Mouse (Mus musculus) embryonic facial prominence, embryonic 11.5 days (tissue): ENCODE data around the gene Il17rb. TPM values are rescaled to one million over a fixed set of nuclear protein-coding genes. Genes with fewer than 3 reads are reported as not detected.

Experiments used
- ATAC-seq: fragments of 200-750 bp; cut with Nextera tagmentation; replicated peaks from 2 replicates; pipeline ENCODE4 v1.8.0; 2017; ENCODE audit warnings: low read depth; ENCODE audit not compliant: insufficient number of reproducible peaks, low FRiP score, low TSS enrichment
- DNase-seq: peaks from one replicate; pipeline ENCODE4 v3.0.0-alpha.2; 2015; ENCODE audit warnings: low spot score
- H3K27ac ChIP-seq: fragments of 300-500 bp; sonication (generic); replicated peaks from 2 replicates; pipeline ENCODE4 v1.5.1; 2014; ENCODE audit warnings: mild to moderate bottlenecking, low read depth, low read length, control low read depth
- H3K27me3 ChIP-seq: fragments of 300-500 bp; sonication (generic); 2 replicates; pipeline ENCODE4 v1.6.1; 2014; ENCODE audit warnings: mild to moderate bottlenecking, low read length, moderate library complexity, mixed read lengths; ENCODE audit not compliant: control insufficient read depth, insufficient read depth
- H3K36me3 ChIP-seq: fragments of 300-500 bp; sonication (generic); replicated peaks from 2 replicates; pipeline ENCODE4 v1.6.1; 2014; ENCODE audit warnings: low read depth, mild to moderate bottlenecking, low read length, moderate library complexity, mixed read lengths; ENCODE audit not compliant: control insufficient read depth, insufficient read depth
- H3K4me1 ChIP-seq: fragments of 300-500 bp; sonication (generic); 2 replicates; pipeline ENCODE4 v1.6.1; 2014; ENCODE audit warnings: low read length, mixed read lengths; ENCODE audit not compliant: control insufficient read depth, insufficient read depth
- H3K4me2 ChIP-seq: fragments of 300-500 bp; sonication (generic); 2 replicates; pipeline ENCODE4 v1.6.1; 2014; ENCODE audit warnings: low read depth, mild to moderate bottlenecking, control low read depth, low read length, moderate library complexity
- H3K4me3 ChIP-seq: fragments of 300-500 bp; sonication (generic); 2 replicates; pipeline ENCODE4 v1.5.1; 2014; ENCODE audit warnings: low read depth, low read length, control low read depth
- H3K9ac ChIP-seq: fragments of 300-500 bp; sonication (generic); replicated peaks from 2 replicates; pipeline ENCODE4 v1.6.1; 2014; ENCODE audit warnings: mild to moderate bottlenecking, control low read depth, low read length
- H3K9me3 ChIP-seq: fragments of 300-500 bp; sonication (generic); replicated peaks from 2 replicates; pipeline ENCODE4 v1.6.1; 2016; ENCODE audit warnings: mild to moderate bottlenecking, low read length, inconsistent platforms, mixed read lengths; ENCODE audit not compliant: control insufficient read depth
- WGBS: fragments of 180-500 bp; shearing (Covaris S2); extraction: QIAGEN DNeasy Blood & Tissue Kit; methylation state at CpG from one replicate; pipeline ENCODE4 v1.1.7; 2014; 5-methylcytosine and 5-hydroxymethylcytosine counted together
- polyA plus RNA-seq: library from polyadenylated mRNA; unstranded; fragments of >200 nt; fragmentation: Nextera tagmentation; extraction: Ambion mirVana; gene quantifications from 2 replicates; pipeline ENCODE4 v1.2.1, GENCODE M21; 2014

Gene Il17rb
- polyA plus RNA-seq, 1 experiment from 2014 or later, result 1.1 TPM

DNA sequence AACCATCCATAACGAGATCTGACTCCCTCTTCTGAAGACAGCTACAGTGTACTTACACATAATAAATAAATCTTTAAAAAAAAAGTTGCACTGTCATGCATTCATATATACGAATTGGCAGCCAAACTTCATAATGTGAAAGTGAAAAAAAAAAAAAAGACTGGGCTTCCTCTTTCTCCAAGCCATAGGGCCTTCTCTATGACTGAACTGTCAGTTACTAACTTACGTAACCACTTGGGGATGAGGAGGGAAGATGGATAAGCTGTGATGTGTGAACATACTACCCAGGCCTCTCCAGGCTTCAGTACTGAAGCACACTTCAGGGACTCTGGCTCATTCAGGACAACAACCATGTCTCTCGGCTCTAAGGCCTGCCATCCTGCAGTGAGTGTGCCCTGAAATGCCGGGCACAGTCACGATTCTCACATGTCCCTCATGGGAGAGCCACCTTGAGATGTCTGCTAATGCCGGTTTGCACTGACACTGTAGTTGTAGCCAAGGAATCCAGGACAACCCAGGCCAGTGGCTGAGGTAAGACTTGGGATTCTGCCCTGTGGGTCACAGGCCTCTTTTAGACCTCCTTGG lies 34.8 kb upstream of the Il17rb start:
- no peak overlapping the region for H3K4me3 ChIP-seq
- no peak for DNase-seq
- no peak overlapping the region for H3K4me2 ChIP-seq
- no peak for ATAC-seq
- H3K36me3 ChIP-seq, result no peaks in the 10 kb centered on the region
- no peak overlapping the region for H3K9ac ChIP-seq
- 89% methylated on average over 7 of the region's 7 CpGs for WGBS
- H3K4me1 ChIP-seq, result no peaks in the 10 kb centered on the region
- H3K27ac ChIP-seq, result no peak overlapping the region
- H3K27me3 ChIP-seq, result no peaks in the 10 kb centered on the region
- H3K9me3 ChIP-seq, result no peaks in the 10 kb centered on the region

DNA sequence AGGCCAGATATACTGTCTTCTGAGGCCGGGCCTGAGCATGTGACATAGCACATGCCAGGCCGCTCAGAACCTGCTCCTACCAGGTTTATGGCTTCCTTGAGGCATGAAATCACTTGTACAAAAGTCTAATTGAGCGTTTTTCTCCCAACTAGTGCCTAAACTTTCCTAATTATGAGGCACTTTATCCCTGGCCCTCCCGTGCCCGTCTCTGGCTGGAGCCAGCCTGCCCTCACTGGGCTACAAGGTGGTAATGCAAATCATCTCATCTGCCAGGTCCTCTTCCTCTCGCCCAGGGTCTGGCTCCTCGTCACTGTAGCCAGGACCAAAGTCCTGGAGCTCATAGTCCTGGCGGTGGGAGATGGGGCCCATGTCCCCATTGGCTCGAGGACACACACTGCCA lies 33.1 kb upstream of the Il17rb start:
- 80% methylated on average over 9 of the region's 9 CpGs for WGBS
- ATAC-seq, result no peak
- no peaks in the 10 kb centered on the region for H3K36me3 ChIP-seq

DNA sequence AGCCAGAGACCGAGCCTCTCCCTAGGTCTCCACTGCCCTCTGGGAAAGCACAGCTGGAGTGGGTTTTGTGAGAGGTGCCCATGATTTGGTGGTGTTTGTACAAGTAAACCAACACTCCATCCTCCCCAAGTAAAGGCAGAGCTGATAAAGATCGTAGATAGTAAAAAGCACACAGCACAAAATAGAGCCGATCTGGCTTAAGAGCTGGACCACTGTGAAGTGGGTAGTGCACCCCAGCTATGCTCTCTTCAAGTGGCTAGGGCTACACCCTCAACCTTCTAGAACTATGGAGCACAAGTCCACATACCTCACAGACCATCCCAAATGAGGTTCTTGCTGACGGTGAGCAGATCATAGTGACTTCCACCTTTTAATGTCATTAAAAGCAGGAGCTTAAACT lies 30.7 kb upstream of the Il17rb start:
- H3K36me3 ChIP-seq, result no peaks in the 10 kb centered on the region
- ATAC-seq (no peak), DNase-seq (no peak)
- no peaks in the 10 kb centered on the region for H3K27me3 ChIP-seq
- H3K4me3 ChIP-seq, result no peak overlapping the region
- H3K9me3 ChIP-seq, result no peaks in the 10 kb centered on the region
- H3K27ac ChIP-seq, result no peak overlapping the region
- no peak overlapping the region for H3K9ac ChIP-seq
- 81% methylated on average over 4 of the region's 4 CpGs for WGBS
- no peak overlapping the region for H3K4me2 ChIP-seq
- no peaks in the 10 kb centered on the region for H3K4me1 ChIP-seq

More for the DNA sequence above, 33.1 kb upstream of the Il17rb start:
- Histone ChIP-seq H3K4me3 (no peak overlapping the region), H3K27ac (no peak overlapping the region), H3K4me1 (no peaks in the 10 kb centered on the region), H3K4me2 (no peak overlapping the region), H3K9me3 (no peaks in the 10 kb centered on the region), H3K27me3 (no peaks in the 10 kb centered on the region), H3K9ac (no peak overlapping the region)
- DNase-seq, result no peak

GRCm38 (mm10) chr14:30038431-30038830 lies 29.7 kb upstream of the Il17rb start:
- no peaks in the 10 kb centered on the region for H3K27me3 ChIP-seq
- no peak overlapping the region for H3K4me3 ChIP-seq
- H3K27ac ChIP-seq, result no peak overlapping the region
- DNase-seq (no peak), ATAC-seq (no peak)
- H3K36me3 ChIP-seq, result no peaks in the 10 kb centered on the region
- no peaks in the 10 kb centered on the region for H3K9me3 ChIP-seq
- no peaks in the 10 kb centered on the region for H3K4me1 ChIP-seq
- no peak overlapping the region for H3K9ac ChIP-seq
- no peak overlapping the region for H3K4me2 ChIP-seq
- 90% methylated on average over 18 of the region's 18 CpGs for WGBS

GRCm38 (mm10) chr14:30033405-30033804 lies 24.7 kb upstream of the Il17rb start:
- WGBS, result 59% methylated on average over 8 of the region's 8 CpGs
- Histone ChIP-seq H3K4me1 (no peaks in the 10 kb centered on the region), H3K9ac (no peak overlapping the region), H3K4me2 (no peak overlapping the region), H3K27me3 (no peaks in the 10 kb centered on the region), H3K9me3 (no peaks in the 10 kb centered on the region), H3K27ac (no peak overlapping the region), H3K36me3 (no peaks in the 10 kb centered on the region), H3K4me3 (no peak overlapping the region)
- DNase-seq, result no peak
- ATAC-seq, result no peak

DNA sequence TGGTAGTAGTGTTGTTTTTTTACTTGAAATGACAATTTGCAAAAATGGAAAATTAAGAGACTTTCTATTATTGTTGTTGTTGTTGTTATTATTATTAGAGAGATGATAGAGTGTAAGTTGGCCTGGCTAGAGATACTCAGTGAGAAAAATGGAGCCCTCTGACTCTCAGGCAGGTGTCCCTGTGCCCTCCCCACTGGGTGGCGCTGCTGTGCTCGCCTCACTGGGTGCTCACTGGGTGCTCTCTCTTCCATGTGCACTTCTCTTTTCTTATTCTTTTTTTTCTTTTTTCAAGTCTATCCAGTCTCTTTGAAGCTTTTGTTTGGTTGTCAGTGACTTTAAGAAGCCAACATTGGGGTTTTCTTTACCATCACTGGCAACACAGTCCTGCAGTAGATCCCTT lies 18.7 kb upstream of the Il17rb start:
- ATAC-seq, result no peak
- Histone ChIP-seq H3K4me1 (no peaks in the 10 kb centered on the region), H3K4me3 (no peak overlapping the region), H3K27me3 (no peaks in the 10 kb centered on the region), H3K27ac (no peak overlapping the region), H3K36me3 (no peaks in the 10 kb centered on the region), H3K9me3 (no peaks in the 10 kb centered on the region), H3K9ac (no peak overlapping the region), H3K4me2 (no peak overlapping the region)
- DNase-seq, result no peak
- 47% methylated on average over 2 of the region's 2 CpGs for WGBS

DNA sequence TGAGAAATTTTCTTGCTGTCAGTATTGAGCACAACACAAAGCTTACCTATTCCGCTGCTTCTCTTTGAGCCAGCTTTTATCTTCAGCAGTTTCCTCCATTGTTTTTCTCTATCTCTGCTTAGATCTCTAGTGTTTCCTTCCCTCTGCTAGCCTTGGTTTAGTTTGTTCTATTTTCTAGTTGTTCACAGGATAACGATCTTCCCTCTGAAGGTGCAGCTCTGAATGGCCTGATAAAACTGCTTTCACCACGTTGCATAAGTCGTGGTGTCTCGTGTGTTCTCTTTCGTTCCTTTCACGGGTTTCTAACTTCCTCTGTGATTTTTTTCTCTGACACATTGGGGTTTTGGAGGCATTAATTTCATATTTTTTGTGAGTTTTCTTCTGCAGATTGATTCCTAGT lies 15.7 kb upstream of the Il17rb start:
- H3K36me3 ChIP-seq, result no peaks in the 10 kb centered on the region

GRCm38 (mm10) chr14:30022471-30022870 lies 13.8 kb upstream of the Il17rb start:
- Histone ChIP-seq H3K27me3 (no peaks in the 10 kb centered on the region), H3K4me2 (no peak overlapping the region), H3K4me3 (no peak overlapping the region), H3K27ac (no peak overlapping the region), H3K9me3 (no peaks in the 10 kb centered on the region), H3K9ac (no peak overlapping the region), H3K36me3 (no peaks in the 10 kb centered on the region), H3K4me1 (no peaks in the 10 kb centered on the region)
- ATAC-seq (no peak), DNase-seq (no peak)
- WGBS, result 90% methylated on average over 6 of the region's 6 CpGs

More for the DNA sequence above, 15.7 kb upstream of the Il17rb start:
- Histone ChIP-seq H3K9ac (no peak overlapping the region), H3K4me2 (no peak overlapping the region), H3K4me3 (no peak overlapping the region), H3K9me3 (no peaks in the 10 kb centered on the region), H3K4me1 (no peaks in the 10 kb centered on the region), H3K27me3 (no peaks in the 10 kb centered on the region), H3K27ac (no peak overlapping the region)
- WGBS, result 76% methylated on average over 7 of the region's 7 CpGs
- ATAC-seq (no peak), DNase-seq (no peak)
